Mouse (Mus musculus) C2C12 (cell line): ENCODE measurements at regions not wholly inside any gene's neighbourhood (a gene's known extent, or its start where the extent isn't known, plus 50 kb on each side); places are given as distances from the start of the nearest gene placed in this dataset.
A peak's percentile ranks its signal among the peaks of the same experiment; 100 is the strongest.

ENCODE experiments used
- H3K27me3 ChIP-seq: one replicate; pipeline ENCODE4 v1.6.1; 2011; ENCODE audit not compliant: control insufficient read depth, insufficient read depth, insufficient read length
- H3K36me3 ChIP-seq: one replicate; pipeline ENCODE4 v1.6.1; 2011; ENCODE audit not compliant: control insufficient read depth, insufficient read depth
- H3K4me3 ChIP-seq: one replicate; pipeline ENCODE4 v1.5.1; 2011; ENCODE audit warnings: mild to moderate bottlenecking, control low read depth; ENCODE audit not compliant: poor library complexity, insufficient read depth, severe bottlenecking
- H3K79me2 ChIP-seq: one replicate; pipeline ENCODE4 v1.6.1; 2011; ENCODE audit not compliant: control insufficient read depth, insufficient read depth
- H3K79me3 ChIP-seq: one replicate; pipeline ENCODE4 v1.6.1; 2011; ENCODE audit warnings: low read depth, control low read depth
- H3ac ChIP-seq: one replicate; pipeline ENCODE3; 2011; ENCODE audit warnings: low read depth; ENCODE audit not compliant: control insufficient read depth, insufficient read length
- CEBPB ChIP-seq: IDR thresholded peaks from one replicate; pipeline ENCODE4 v1.6.1; 2011; ENCODE audit warnings: low read depth, mild to moderate bottlenecking, control low read depth, moderate library complexity
- CTCF ChIP-seq: IDR thresholded peaks from one replicate; pipeline ENCODE4 v1.5.1; 2011; ENCODE audit not compliant: control insufficient read depth, insufficient read depth, insufficient read length
- FOSL1 ChIP-seq: IDR thresholded peaks from one replicate; pipeline ENCODE4 v1.8.0; 2011; ENCODE audit warnings: mild to moderate bottlenecking, low read length; ENCODE audit not compliant: poor library complexity, insufficient read depth, severe bottlenecking
- MAX ChIP-seq: IDR thresholded peaks from one replicate; pipeline ENCODE4 v1.6.1; 2011; ENCODE audit warnings: mild to moderate bottlenecking, control low read depth
- MYOD1 ChIP-seq: IDR thresholded peaks from one replicate; pipeline ENCODE4 v1.6.1; 2011; ENCODE audit warnings: low read depth; ENCODE audit not compliant: control insufficient read depth, insufficient read length
- MYOG ChIP-seq: IDR thresholded peaks from one replicate; pipeline ENCODE4 v1.6.1; 2011; ENCODE audit not compliant: control insufficient read depth, insufficient read length; ENCODE audit errors: extremely low read depth
- USF1 ChIP-seq: IDR thresholded peaks from one replicate; pipeline ENCODE4 v1.6.1; 2011; ENCODE audit warnings: low read depth, mild to moderate bottlenecking, control low read depth, moderate library complexity

GRCm38 (mm10) chr9:78925977-78926593, 310.7 kb downstream of the Cd109 start:
- TF ChIP-seq CEBPB, result no peak
- TF ChIP-seq USF1, result no peak
- no peak for TF ChIP-seq MYOG
- no peak for TF ChIP-seq MAX
- TF ChIP-seq FOSL1, result no peak
- TF ChIP-seq MYOD1, result no peak
- TF ChIP-seq CTCF, result no peak

GRCm38 (mm10) chr9:78941648-78942047, 326.3 kb downstream of the Cd109 start:
- H3K79me3 ChIP-seq, result no peaks in the 10 kb centered on the region
- TF ChIP-seq MYOD1, result peak; percentile 84
- TF ChIP-seq MYOG, result no peak
- no peak overlapping the region for H3K4me3 ChIP-seq
- H3K36me3 ChIP-seq, result no peaks in the 10 kb centered on the region
- no peaks in the 10 kb centered on the region for H3K27me3 ChIP-seq
- H3K79me2 ChIP-seq, result no peaks in the 10 kb centered on the region
- H3ac ChIP-seq, result no peak overlapping the region

More at GRCm38 (mm10) chr9:78925977-78926593, 310.7 kb downstream of the Cd109 start:
- no peak overlapping the region for H3K4me3 ChIP-seq
- H3K79me3 ChIP-seq, result no peaks in the 10 kb centered on the region
- no peaks in the 10 kb centered on the region for H3K27me3 ChIP-seq
- H3K36me3 ChIP-seq, result no peaks in the 10 kb centered on the region
- no peaks in the 10 kb centered on the region for H3K79me2 ChIP-seq
- H3ac ChIP-seq, result no peak overlapping the region

DNA sequence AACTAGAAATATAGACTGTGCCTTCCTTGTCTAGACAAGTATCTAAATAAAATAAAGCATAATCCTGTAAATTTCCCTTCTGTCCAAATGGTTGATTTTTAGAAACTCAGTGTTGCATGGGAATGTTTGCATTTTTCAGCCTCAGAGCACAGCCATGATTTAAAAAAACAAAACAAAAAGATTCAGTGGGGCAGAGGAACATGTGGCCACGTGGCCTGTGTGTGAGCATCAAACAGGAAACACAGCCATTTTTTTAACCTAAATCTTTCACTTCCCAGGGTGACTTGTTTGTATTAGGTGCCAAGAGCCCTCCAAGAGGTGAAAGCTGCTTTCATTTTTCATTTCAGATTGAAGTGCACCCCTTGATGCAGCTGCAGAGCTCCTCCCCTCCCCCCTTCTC, 349.5 kb downstream of the Cd109 start:
- Histone ChIP-seq H3K79me2 (no peaks in the 10 kb centered on the region), H3K27me3 (no peaks in the 10 kb centered on the region), H3K36me3 (no peaks in the 10 kb centered on the region), H3ac (no peak overlapping the region), H3K4me3 (no peak overlapping the region), H3K79me3 (no peaks in the 10 kb centered on the region)
- TF ChIP-seq MYOD1 (no peak), FOSL1 (no peak), USF1 (no peak), CTCF (no peak), MAX (no peak), CEBPB (no peak), MYOG (no peak)

DNA sequence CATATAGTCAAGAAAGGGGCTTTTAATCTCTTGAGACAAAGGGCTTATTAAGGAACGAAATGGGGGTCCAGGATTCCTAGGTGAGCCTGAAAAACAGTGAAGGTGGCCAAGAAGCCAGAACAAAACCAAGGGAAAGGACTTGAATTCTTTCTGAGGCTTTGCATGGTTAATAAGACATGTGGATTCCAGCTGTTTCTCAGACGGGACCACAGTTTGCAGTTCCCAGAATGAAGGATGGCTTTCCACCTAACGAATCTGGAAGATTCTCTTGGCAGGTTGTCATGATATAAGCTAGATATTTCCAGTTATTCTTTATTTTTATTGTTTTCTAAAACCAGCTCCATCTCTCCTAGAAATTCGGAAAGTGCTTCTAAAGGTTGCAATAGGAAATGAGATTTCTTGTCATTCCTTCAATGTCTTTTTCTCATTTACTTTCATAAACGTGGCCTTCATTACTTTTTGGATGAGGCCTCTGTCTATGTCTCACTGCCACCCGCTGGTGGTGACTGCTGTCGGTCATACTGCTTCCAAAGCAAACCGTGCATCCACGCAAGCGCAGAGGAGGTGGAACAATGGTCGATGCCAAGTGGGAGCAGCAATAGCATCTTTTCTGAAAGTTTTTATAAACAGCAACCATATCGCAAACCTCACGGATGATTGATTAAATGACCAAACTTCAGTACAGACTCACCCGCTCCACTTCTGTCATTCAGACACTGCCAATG, 350.0 kb downstream of the Cd109 start:
- no peaks in the 10 kb centered on the region for H3K36me3 ChIP-seq
- TF ChIP-seq MAX, result no peak
- no peak for TF ChIP-seq FOSL1
- TF ChIP-seq CTCF, result no peak
- no peak for TF ChIP-seq CEBPB
- no peak for TF ChIP-seq MYOD1
- TF ChIP-seq USF1, result no peak
- no peak for TF ChIP-seq MYOG
- no peaks in the 10 kb centered on the region for H3K79me3 ChIP-seq

DNA sequence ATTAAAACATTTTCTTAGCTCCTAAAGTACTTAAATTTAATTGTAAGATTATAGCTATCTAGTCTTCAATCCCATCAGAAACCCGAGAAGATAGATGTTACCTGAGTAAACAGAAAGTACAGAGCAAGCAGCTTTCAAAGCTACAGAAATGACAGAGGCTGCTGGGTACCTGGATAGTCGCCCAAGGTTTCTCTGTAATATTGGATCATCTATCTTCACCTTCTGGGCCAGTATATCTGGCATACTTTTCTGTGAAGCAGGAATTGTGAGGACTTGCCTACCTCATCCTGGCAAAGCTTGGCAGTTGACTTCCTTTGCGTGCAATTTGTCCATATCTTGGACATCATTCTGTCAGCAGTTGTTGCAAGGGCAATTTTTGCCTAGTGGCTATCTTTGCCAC, 356.4 kb downstream of the Cd109 start:
- Histone ChIP-seq H3K4me3 (no peak overlapping the region), H3K79me2 (no peaks in the 10 kb centered on the region), H3ac (no peak overlapping the region), H3K36me3 (no peaks in the 10 kb centered on the region), H3K27me3 (no peaks in the 10 kb centered on the region), H3K79me3 (no peaks in the 10 kb centered on the region)
- TF ChIP-seq MAX (no peak), MYOD1 (no peak), CTCF (no peak), FOSL1 (no peak), USF1 (no peak), CEBPB (no peak), MYOG (no peak)

More for the DNA sequence above, 350.0 kb downstream of the Cd109 start:
- Histone ChIP-seq H3K79me2 (no peaks in the 10 kb centered on the region), H3K27me3 (no peaks in the 10 kb centered on the region), H3ac (no peak overlapping the region), H3K4me3 (no peak overlapping the region)

- Histone ChIP-seq H3K36me3 (no peaks in the 10 kb centered on the region), H3K79me3 (no peaks in the 10 kb centered on the region), H3ac (no peak overlapping the region), H3K4me3 (no peak overlapping the region), H3K79me2 (no peaks in the 10 kb centered on the region), H3K27me3 (no peaks in the 10 kb centered on the region)
- TF ChIP-seq MYOG, result no peak
- TF ChIP-seq CTCF, result no peak
- no peak for TF ChIP-seq MAX
- TF ChIP-seq FOSL1, result no peak
- no peak for TF ChIP-seq CEBPB
- TF ChIP-seq MYOD1, result no peak
- no peak for TF ChIP-seq USF1
Observed at GRCm38 (mm10) chr9:78983734-78984133, 368.4 kb downstream of the Cd109 start.
